Mouse (Mus musculus): Measurements from ENCODE around the gene Foxp1. TPM values are rescaled to one million over a fixed set of nuclear protein-coding genes. Genes with fewer than 3 reads are reported as not detected.

Foxp1 gene
- polyA plus RNA-seq, 1 experiment from 2014 or later: 88.1 TPM

GRCm38 (mm10) chr6:99043226-99043625, 479.3 kb downstream of the Foxp1 start:
- Histone ChIP-seq H3K27me3 (ENCODE audit: control insufficient read depth, insufficient read depth, low read length) (no peaks in the 10 kb centered on the region), H3K4me2 (ENCODE audit: low read length) (no peak overlapping the region)
- 71% methylated on average over 7 of the region's 7 CpGs for WGBS

GRCm38 (mm10) chr6:99042175-99042954, 480.2 kb downstream of the Foxp1 start:
- no peaks in the 10 kb centered on the region for H3K36me3 ChIP-seq (ENCODE audit: control insufficient read depth, insufficient read depth, low read length)
- H3K9me3 ChIP-seq (ENCODE audit: control insufficient read depth, low read length): no peaks in the 10 kb centered on the region
- peaks cover 4 to 14% of the 10 kb centered on the region in 2 experiments; a peak in 3 of 4 replicates for H3K4me1 ChIP-seq (ENCODE audit: control insufficient read depth in 2 of 2, insufficient read depth in 2 of 2, low read length in 2 of 2)
- H3K27ac ChIP-seq (replicated peaks in 1 of 2; ENCODE audit: control insufficient read depth in 1 of 2, insufficient read depth in 1 of 2, low read depth in 2 of 2, low read length in 2 of 2): no peak overlapping the region
- H3K27me3 ChIP-seq (ENCODE audit: control insufficient read depth, insufficient read depth, low read length): no peaks in the 10 kb centered on the region
- H3K4me3 ChIP-seq (ENCODE audit: control insufficient read depth in 1 of 2, insufficient read depth in 1 of 2, low read depth in 1 of 2, low read length in 2 of 2): no peak overlapping the region
- no peak overlapping the region for H3K9ac ChIP-seq (ENCODE audit: low read length)
- WGBS: 82% methylated on average over 6 of the region's 6 CpGs
- no peak overlapping the region for H3K4me2 ChIP-seq (ENCODE audit: low read length)
- no peak for ATAC-seq (ENCODE audit: insufficient number of reproducible peaks, insufficient read depth, low FRiP score, low read depth)

More at GRCm38 (mm10) chr6:99043226-99043625, 479.3 kb downstream of the Foxp1 start:
- peaks cover 4 to 15% of the 10 kb centered on the region in 2 experiments; a peak in 3 of 4 replicates for H3K4me1 ChIP-seq (ENCODE audit: control insufficient read depth in 2 of 2, insufficient read depth in 2 of 2, low read length in 2 of 2)
- no peak overlapping the region for H3K27ac ChIP-seq (replicated peaks in 1 of 2; ENCODE audit: control insufficient read depth in 1 of 2, insufficient read depth in 1 of 2, low read depth in 2 of 2, low read length in 2 of 2)
- H3K36me3 ChIP-seq (ENCODE audit: control insufficient read depth, insufficient read depth, low read length): no peaks in the 10 kb centered on the region
- H3K9ac ChIP-seq (ENCODE audit: low read length): no peak overlapping the region
- H3K4me3 ChIP-seq (ENCODE audit: control insufficient read depth in 1 of 2, insufficient read depth in 1 of 2, low read depth in 1 of 2, low read length in 2 of 2): no peak overlapping the region
- H3K9me3 ChIP-seq (ENCODE audit: control insufficient read depth, low read length): no peaks in the 10 kb centered on the region
- ATAC-seq (ENCODE audit: insufficient number of reproducible peaks, insufficient read depth, low FRiP score, low read depth): no peak

GRCm38 (mm10) chr6:99038977-99039376, 483.5 kb downstream of the Foxp1 start:
- no peak for ATAC-seq (ENCODE audit: insufficient number of reproducible peaks, insufficient read depth, low FRiP score, low read depth)
- Histone ChIP-seq H3K9ac (ENCODE audit: low read length) (no peak overlapping the region), H3K36me3 (ENCODE audit: control insufficient read depth, insufficient read depth, low read length) (no peaks in the 10 kb centered on the region), H3K4me1 (ENCODE audit: control insufficient read depth in 2 of 2, insufficient read depth in 2 of 2, low read length in 2 of 2) (peaks cover 2 to 7% of the 10 kb centered on the region in 2 experiments; a peak in 1 of 4 replicates), H3K4me3 (ENCODE audit: control insufficient read depth in 1 of 2, insufficient read depth in 1 of 2, low read depth in 1 of 2, low read length in 2 of 2) (no peak overlapping the region), H3K27me3 (ENCODE audit: control insufficient read depth, insufficient read depth, low read length) (no peaks in the 10 kb centered on the region), H3K9me3 (ENCODE audit: control insufficient read depth, low read length) (no peaks in the 10 kb centered on the region), H3K4me2 (ENCODE audit: low read length) (no peak overlapping the region), H3K27ac (replicated peaks in 1 of 2; ENCODE audit: control insufficient read depth in 1 of 2, insufficient read depth in 1 of 2, low read depth in 2 of 2, low read length in 2 of 2) (no peak overlapping the region)
- 90% methylated on average over 2 of the region's 2 CpGs for WGBS

GRCm38 (mm10) chr6:99035459-99036375, 486.8 kb downstream of the Foxp1 start:
- no peak overlapping the region for H3K9ac ChIP-seq (ENCODE audit: low read length)
- H3K27ac ChIP-seq (replicated peaks in 1 of 2; ENCODE audit: control insufficient read depth in 1 of 2, insufficient read depth in 1 of 2, low read depth in 2 of 2, low read length in 2 of 2): no peak overlapping the region
- H3K4me3 ChIP-seq (ENCODE audit: control insufficient read depth in 1 of 2, insufficient read depth in 1 of 2, low read depth in 1 of 2, low read length in 2 of 2): no peak overlapping the region
- WGBS: 89% methylated on average over 8 of the region's 8 CpGs
- H3K9me3 ChIP-seq (ENCODE audit: control insufficient read depth, low read length): no peaks in the 10 kb centered on the region
- no peaks in the 10 kb centered on the region for H3K27me3 ChIP-seq (ENCODE audit: control insufficient read depth, insufficient read depth, low read length)
- no peak for ATAC-seq (ENCODE audit: insufficient number of reproducible peaks, insufficient read depth, low FRiP score, low read depth)
- H3K4me2 ChIP-seq (ENCODE audit: low read length): no peak overlapping the region
- H3K4me1 ChIP-seq (ENCODE audit: control insufficient read depth in 2 of 2, insufficient read depth in 2 of 2, low read length in 2 of 2): peaks cover 2 to 10% of the 10 kb centered on the region in 2 experiments; a peak in 3 of 4 replicates
- H3K36me3 ChIP-seq (ENCODE audit: control insufficient read depth, insufficient read depth, low read length): no peaks in the 10 kb centered on the region

- ATAC-seq (ENCODE audit: insufficient number of reproducible peaks, insufficient read depth, low FRiP score, low read depth): no peak
- H3K9ac ChIP-seq (ENCODE audit: low read length): no peak overlapping the region
- 46% methylated on average over 6 of the region's 6 CpGs for WGBS
Observed at GRCm38 (mm10) chr6:99033062-99033461, 489.5 kb downstream of the Foxp1 start.

GRCm38 (mm10) chr6:99031321-99031903, 491.1 kb downstream of the Foxp1 start:
- H3K4me1 ChIP-seq (ENCODE audit: control insufficient read depth in 2 of 2, insufficient read depth in 2 of 2, low read length in 2 of 2): peaks cover 0 to 15% of the 10 kb centered on the region in 2 experiments; a peak in 3 of 4 replicates
- H3K27ac ChIP-seq (replicated peaks in 1 of 2; ENCODE audit: control insufficient read depth in 1 of 2, insufficient read depth in 1 of 2, low read depth in 2 of 2, low read length in 2 of 2): no peak overlapping the region
- H3K9ac ChIP-seq (ENCODE audit: low read length): no peak overlapping the region
- H3K4me3 ChIP-seq (ENCODE audit: control insufficient read depth in 1 of 2, insufficient read depth in 1 of 2, low read depth in 1 of 2, low read length in 2 of 2): no peak overlapping the region
- no peaks in the 10 kb centered on the region for H3K9me3 ChIP-seq (ENCODE audit: control insufficient read depth, low read length)
- WGBS: 72% methylated on average over 9 of the region's 9 CpGs
- H3K27me3 ChIP-seq (ENCODE audit: control insufficient read depth, insufficient read depth, low read length): no peaks in the 10 kb centered on the region
- ATAC-seq (ENCODE audit: insufficient number of reproducible peaks, insufficient read depth, low FRiP score, low read depth): no peak
- H3K4me2 ChIP-seq (ENCODE audit: low read length): no peak overlapping the region
- H3K36me3 ChIP-seq (ENCODE audit: control insufficient read depth, insufficient read depth, low read length): no peaks in the 10 kb centered on the region

More at GRCm38 (mm10) chr6:99033062-99033461, 489.5 kb downstream of the Foxp1 start:
- no peak overlapping the region for H3K27ac ChIP-seq (replicated peaks in 1 of 2; ENCODE audit: control insufficient read depth in 1 of 2, insufficient read depth in 1 of 2, low read depth in 2 of 2, low read length in 2 of 2)
- no peaks in the 10 kb centered on the region for H3K36me3 ChIP-seq (ENCODE audit: control insufficient read depth, insufficient read depth, low read length)
- H3K9me3 ChIP-seq (ENCODE audit: control insufficient read depth, low read length): no peaks in the 10 kb centered on the region
- H3K4me1 ChIP-seq (ENCODE audit: control insufficient read depth in 2 of 2, insufficient read depth in 2 of 2, low read length in 2 of 2): peaks cover 0 to 15% of the 10 kb centered on the region in 2 experiments; a peak in 3 of 4 replicates
- no peak overlapping the region for H3K4me3 ChIP-seq (ENCODE audit: control insufficient read depth in 1 of 2, insufficient read depth in 1 of 2, low read depth in 1 of 2, low read length in 2 of 2)
- no peak overlapping the region for H3K4me2 ChIP-seq (ENCODE audit: low read length)
- H3K27me3 ChIP-seq (ENCODE audit: control insufficient read depth, insufficient read depth, low read length): no peaks in the 10 kb centered on the region

- Histone ChIP-seq H3K9ac (ENCODE audit: low read length) (no peak overlapping the region), H3K27me3 (ENCODE audit: control insufficient read depth, insufficient read depth, low read length) (no peaks in the 10 kb centered on the region), H3K4me3 (ENCODE audit: control insufficient read depth in 1 of 2, insufficient read depth in 1 of 2, low read depth in 1 of 2, low read length in 2 of 2) (no peak overlapping the region), H3K9me3 (ENCODE audit: control insufficient read depth, low read length) (no peaks in the 10 kb centered on the region), H3K4me2 (ENCODE audit: low read length) (no peak overlapping the region), H3K27ac (replicated peaks in 1 of 2; ENCODE audit: control insufficient read depth in 1 of 2, insufficient read depth in 1 of 2, low read depth in 2 of 2, low read length in 2 of 2) (no peak overlapping the region), H3K4me1 (ENCODE audit: control insufficient read depth in 2 of 2, insufficient read depth in 2 of 2, low read length in 2 of 2) (peaks cover 0 to 26% of the 10 kb centered on the region in 2 experiments; a peak in 3 of 4 replicates), H3K36me3 (ENCODE audit: control insufficient read depth, insufficient read depth, low read length) (no peaks in the 10 kb centered on the region)
- ATAC-seq (ENCODE audit: insufficient number of reproducible peaks, insufficient read depth, low FRiP score, low read depth): no peak
- 54% methylated on average over 6 of the region's 6 CpGs for WGBS
Observed at GRCm38 (mm10) chr6:99030251-99030650, 492.3 kb downstream of the Foxp1 start.

All from heart, embryonic 14.5 days (tissue).